Mouse (Mus musculus): ENCODE results near the gene Hsf2bp.

- no peak for TF ChIP-seq CTCF (IDR thresholded peaks at IDR 0.05; ENCODE audit: low read depth)
- no peak for TF ChIP-seq EP300 (optimal IDR thresholded peaks at IDR 0.05)
Observed at GRCm38 (mm10) chr17:31905791-31906211, 130.3 kb downstream of the Hsf2bp start.

Measured in stomach, postnatal 0 days (tissue).